Mouse (Mus musculus) heart, postnatal 14 days (tissue): ENCODE results near the gene Slc25a34. TPM values are rescaled to one million over a fixed set of nuclear protein-coding genes. Genes with fewer than 3 reads are reported as not detected.

Experiments used
- DNase-seq, 2 experiments: peaks; one replicate each; pipeline ENCODE4 v3.0.0; 2021 to 2022
- intact Hi-C: fragments of 180-260 bp; cut with DNase I; formaldehyde crosslinking; loops from one replicate; pipeline ENCODE4 v1.15.1; 2025
- total RNA-seq, 2 experiments: library from RNA; stranded (reverse); gene quantifications; 2 replicates each; pipeline ENCODE4 v1.2.3; 2021

Slc25a34 gene
- total RNA-seq, 2 experiments from 2014 or later: 121 TPM

DNA sequence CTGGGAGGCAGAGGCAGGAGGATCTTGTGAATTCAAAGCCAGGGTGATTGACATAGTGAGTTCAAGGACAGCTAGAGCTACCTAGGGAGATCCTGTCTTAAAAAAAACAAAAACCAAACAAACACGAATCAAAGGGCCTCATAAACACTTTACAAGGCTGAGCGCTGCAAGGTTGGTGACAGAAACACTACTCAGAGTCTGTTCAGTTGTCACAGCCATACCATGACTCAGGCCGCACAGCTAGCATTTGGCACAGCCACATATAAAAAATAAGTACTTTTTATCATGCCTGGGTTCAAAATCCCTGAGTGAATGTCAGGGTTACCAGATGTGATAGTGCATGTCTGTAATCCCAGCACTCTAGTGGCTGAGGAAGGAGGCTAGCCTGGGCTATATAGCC, 23.6 kb upstream of the Slc25a34 start:
- intact Hi-C loops: no loop called here
- DNase-seq: no peak

DNA sequence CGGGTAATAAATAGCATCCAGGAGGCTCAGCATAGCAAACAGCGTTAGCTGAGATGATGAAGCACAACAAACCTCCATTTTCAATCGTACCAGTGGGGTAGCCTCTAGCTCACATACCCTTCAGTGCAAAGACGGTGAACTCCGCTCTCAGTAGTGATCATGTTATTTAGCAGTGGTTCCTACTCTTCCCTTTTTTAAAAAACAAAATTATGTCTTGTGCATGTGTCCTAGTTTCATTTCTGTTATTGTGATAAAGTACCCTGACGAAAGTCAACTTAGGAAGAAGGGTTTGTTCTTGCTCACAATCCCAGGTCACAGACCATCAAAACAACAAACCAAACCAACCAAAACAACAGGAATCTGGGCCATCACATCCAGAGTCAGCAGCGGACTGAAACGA, 22.4 kb upstream of the Slc25a34 start:
- intact Hi-C loops: no loop called here

DNA sequence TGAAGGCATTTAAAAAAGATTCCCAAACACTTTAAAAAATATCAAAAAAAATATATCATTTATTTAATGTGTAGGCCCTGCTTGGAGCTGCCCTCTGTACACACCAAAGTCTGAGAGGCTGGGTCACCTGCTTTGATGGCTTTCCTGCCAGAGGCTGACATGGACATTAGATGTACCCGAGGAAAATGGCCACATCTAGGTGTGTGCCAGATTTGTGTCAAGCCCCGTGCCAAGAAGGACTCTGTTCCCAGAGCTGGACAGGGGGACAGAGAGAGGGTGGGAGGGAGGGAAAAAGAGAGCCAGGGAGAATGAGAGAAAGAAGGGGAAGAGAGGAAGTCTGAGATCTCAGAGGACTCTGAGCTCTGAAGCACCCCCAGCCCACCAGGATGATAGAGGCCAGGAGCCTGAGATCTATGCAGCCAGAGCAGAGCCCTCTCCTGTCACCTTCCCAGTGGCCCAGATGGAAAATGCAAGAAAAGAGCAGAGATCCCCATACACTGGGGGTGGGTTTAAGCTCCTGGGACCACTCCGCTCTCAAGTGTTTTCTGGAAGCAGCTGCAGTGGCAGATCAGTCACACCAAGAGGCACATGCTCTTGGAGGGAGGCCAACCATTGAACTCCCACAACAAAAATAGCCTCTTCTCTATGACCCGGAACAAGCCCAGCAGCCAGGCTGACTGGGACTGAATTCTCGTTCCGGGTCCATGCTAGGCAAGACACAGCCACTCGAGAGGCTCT, 19.7 kb upstream of the Slc25a34 start:
- peak; percentile 74 to 84 for DNase-seq
- intact Hi-C loops: no loop called here

More for the DNA sequence above, 22.4 kb upstream of the Slc25a34 start:
- no peak for DNase-seq

DNA sequence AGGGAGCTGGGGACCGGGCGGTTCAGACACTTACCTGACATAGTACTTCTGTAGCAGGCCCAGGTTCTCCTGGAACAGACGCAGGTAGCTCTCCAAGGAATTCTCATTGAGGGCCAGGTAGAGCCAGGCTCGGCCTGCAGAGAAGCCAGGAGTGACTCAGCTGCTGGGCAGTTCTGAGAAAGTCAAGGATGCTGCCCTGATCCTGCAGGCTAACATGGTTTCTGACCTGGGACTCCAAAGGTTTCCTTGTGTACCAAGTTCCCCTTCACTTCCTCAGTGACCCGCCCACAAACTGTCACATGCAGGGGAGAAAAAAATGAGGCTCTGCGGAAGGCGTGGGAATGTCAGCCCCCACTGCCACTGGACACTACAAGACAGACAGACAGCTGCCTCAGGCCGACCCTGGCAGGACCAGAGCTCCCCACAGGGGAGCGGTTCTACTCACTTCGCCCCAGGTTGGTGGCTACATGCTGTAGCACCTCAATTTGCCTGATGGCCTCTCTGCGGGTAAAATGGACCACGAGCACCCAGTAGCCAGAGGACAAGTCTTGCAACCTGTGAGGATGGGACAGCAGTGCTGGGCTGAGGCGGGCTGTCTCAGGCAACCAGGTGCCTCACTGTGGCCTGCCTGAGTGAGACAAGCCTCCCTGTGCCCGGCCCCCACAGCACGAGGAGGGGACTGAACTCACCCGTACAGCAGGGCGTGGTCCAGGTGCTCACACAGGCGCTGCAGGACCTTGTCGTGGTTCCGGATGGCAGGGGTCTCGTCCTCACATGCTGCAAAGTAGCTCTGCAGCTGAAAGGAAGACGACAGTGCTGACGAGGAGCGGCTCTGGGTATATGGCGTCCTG, 18.6 kb upstream of the Slc25a34 start:
- no peak for DNase-seq
- intact Hi-C loops: no loop called here

DNA sequence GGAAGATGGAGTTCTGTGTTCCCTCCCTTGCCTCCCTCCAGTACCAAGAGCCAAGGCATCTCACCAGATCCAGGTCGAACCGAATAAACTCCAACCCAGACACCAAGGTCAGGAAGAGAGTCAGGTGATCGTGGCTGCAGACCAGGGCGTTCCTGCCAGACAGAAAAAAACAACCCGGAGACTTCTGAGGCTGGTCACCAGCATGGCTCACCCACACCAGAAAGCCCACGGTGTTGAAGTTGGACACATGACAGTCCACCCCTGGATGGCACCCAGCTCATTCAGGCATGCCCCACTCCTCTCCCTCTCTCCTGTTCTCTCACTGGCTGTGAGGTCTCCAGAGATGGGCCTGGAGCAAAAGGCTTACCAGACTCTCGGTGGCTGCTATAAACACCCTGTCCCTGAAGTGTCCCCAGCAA, 17.7 kb upstream of the Slc25a34 start:
- DNase-seq: peak; percentile 50 to 63

DNA sequence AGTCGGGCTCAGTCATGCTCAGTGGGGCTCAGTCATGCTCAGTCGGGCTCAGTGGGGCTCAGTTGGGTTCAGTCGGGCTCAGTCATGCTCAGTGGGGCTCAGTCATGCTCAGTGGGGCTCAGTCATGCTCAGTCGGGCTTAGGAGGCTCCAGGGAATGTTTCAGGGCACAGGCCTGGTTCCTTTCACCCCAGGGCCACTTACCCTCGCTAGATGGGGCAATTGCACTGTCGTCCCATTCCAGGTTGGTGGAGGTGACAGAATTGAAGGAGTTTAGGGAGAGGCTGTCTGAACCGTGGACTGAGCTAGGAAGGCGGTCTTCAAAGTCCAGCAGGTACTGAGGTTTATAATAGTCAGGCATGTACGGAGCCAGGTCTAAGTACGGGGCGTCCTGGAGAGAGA, 15.9 kb upstream of the Slc25a34 start:
- intact Hi-C loops: loop anchor here (5.0 kb wide), 1 partner anchor 63 kb away; no protein-coding TSS in a partner anchor
- no peak for DNase-seq

More for the DNA sequence above, 17.7 kb upstream of the Slc25a34 start:
- intact Hi-C loops: no loop called here

DNA sequence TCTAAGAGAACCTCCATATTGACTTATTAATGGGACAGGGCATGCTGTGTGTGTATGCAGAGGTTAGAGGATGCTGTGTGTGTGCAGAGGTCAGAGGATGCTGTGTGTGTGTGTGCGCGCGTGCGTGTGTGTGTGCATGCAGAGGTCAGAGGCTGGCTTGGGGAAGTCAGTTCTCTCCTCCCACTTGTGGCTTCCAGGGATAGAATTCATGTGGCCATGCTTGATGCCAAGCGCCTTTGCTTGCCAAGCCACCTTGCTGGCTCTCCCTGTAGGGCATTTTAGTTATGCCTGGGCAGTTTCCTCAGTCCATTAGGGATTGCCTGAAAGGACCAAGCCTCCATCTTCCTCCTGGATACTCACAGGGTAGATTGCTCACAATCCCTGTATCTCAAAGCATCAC, 13.1 kb upstream of the Slc25a34 start:
- intact Hi-C loops: loop anchor here (5.0 kb wide), 1 partner anchor 66 kb away; no protein-coding TSS in a partner anchor
- DNase-seq: peak; percentile 50 to 75

GRCm38 (mm10) chr4:141635991-141636390, 12.4 kb upstream of the Slc25a34 start:
- intact Hi-C loops: loop anchor here (5.0 kb wide), 1 partner anchor 66 kb away; no protein-coding TSS in a partner anchor
- no peak for DNase-seq

GRCm38 (mm10) chr4:141632111-141632873, 8.7 kb upstream of the Slc25a34 start:
- DNase-seq: no peak
- intact Hi-C loops: no loop called here

DNA sequence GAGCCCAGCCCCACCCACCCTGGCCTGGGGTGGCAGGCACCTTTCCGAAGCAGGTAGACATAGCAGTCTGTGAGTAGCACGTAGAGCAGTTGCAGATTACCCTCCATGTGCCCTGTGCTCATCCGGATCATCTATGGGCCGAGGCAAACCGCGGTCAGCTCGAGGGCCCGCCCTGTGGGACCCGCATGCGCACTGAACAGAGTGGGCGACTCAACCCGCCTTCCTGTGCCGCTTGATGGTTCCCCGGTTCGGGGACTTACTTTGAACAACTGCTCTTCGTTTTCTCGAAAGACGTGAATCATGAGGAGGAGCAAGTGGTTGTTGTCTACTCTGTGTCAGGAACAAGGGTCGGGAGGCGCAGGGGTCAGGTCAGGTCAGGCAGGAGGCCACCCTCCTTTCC, 7.6 kb upstream of the Slc25a34 start:
- intact Hi-C loops: no loop called here
- no peak for DNase-seq

GRCm38 (mm10) chr4:141630021-141630420, 6.4 kb upstream of the Slc25a34 start:
- no peak for DNase-seq
- intact Hi-C loops: no loop called here

GRCm38 (mm10) chr4:141628661-141629060, 5.0 kb upstream of the Slc25a34 start:
- intact Hi-C loops: no loop called here
- DNase-seq: no peak

DNA sequence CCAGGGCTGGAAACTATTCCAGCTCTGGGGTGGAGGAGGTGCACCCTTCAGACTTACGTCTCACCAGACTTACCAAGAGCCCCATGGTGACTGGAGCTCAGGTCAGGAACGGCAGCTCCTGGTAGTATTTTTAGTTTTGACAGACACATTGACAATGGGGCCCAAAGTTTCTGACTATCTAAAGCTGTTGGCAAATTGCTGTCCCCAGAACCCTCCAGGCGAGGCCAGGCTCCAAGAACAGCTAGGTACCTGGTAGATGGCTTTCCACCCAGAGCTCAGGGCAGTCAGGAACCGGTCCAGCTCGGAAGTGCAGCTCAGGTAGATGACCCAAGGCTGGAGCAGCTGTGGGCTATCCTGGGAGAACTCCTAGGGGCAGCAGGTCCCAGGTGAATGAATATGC, 3.9 kb upstream of the Slc25a34 start:
- intact Hi-C loops: no loop called here
- DNase-seq: no peak

GRCm38 (mm10) chr4:141625774-141626550, 2.3 kb upstream of the Slc25a34 start:
- intact Hi-C loops: no loop called here

DNA sequence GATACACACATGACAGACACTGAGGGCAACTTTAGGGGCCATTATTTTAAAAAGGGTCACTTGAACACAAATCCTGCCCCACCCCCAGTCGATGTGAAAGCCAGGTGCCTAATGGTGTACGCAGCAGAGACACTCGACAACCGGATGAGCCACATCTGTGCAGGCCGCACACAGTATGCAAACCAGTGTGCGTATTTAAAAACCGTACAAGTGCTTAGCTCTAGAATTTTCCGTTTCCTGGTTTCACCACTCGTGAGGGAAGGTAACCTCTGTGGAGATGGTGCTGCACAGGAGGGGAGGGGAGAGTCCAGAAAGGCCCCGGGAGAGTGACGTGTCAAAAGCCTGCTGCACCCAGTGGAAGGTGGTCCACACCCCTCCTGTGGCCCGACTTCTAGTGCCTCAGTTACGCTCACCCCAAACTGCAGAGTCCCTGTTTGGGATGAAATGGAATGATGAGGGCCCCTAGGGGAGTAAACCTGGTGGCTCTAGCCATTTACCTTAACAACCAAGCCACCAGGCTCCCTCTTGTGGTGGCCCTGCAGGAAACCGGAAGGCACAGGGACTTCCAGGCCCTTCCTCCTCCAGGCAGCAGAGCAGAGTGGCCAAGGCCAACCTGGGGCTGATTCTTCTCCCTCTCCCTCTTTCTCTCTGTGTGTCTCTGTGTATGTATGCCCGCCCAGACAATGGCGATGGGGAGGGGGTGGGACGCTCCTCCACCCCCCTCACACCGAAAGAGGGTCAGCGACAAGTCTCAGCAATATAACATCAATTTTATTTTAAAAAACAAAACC, 1.6 kb upstream of the Slc25a34 start:
- intact Hi-C loops: no loop called here
- DNase-seq: peak in 1 of 2 experiments; percentile 60

More at GRCm38 (mm10) chr4:141625774-141626550, 2.3 kb upstream of the Slc25a34 start:
- DNase-seq: no peak

GRCm38 (mm10) chr4:141624134-141624533, 513 bp upstream of the Slc25a34 start:
- intact Hi-C loops: no loop called here

GRCm38 (mm10) chr4:141623037-141623436, 584 bp downstream of the Slc25a34 start:
- DNase-seq: no peak
- intact Hi-C loops: no loop called here

More at GRCm38 (mm10) chr4:141624134-141624533, 513 bp upstream of the Slc25a34 start:
- DNase-seq: no peak

DNA sequence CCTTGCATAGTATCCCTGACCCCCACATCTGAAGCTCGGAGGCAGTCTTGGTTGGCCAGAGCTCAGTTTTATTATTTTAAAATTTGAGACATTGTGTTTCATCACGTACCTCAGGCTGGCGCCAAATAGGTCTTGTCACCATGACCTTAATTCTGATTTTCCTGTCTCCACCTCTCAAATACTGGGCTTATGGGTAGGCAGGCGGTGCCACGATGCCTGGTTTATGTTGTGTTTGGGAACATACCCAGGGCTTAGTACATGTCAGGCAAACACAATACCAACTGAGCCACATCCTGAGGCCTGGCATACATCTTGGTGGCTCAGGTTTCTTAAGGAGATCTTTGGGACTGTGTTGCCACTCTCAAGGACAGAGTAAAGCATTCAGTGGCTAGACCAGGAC, 1.0 kb downstream of the Slc25a34 start:
- intact Hi-C loops: no loop called here
- no peak for DNase-seq

GRCm38 (mm10) chr4:141622091-141622490, 1.5 kb downstream of the Slc25a34 start:
- no peak for DNase-seq
- intact Hi-C loops: no loop called here
